Mouse (Mus musculus) kidney, adult 2 months (tissue): ENCODE measurements around the gene Gm20683.

Source experiments
- CTCF ChIP-seq: fragments of 200-500 bp; conservative IDR thresholded peaks from 2 replicates; pipeline ENCODE4 v1.5.1; 2011; ENCODE audit warnings: low read depth, mild to moderate bottlenecking, control low read depth, low read length, moderate library complexity, mixed read lengths; ENCODE audit not compliant: insufficient read depth, insufficient read length
- POLR2A ChIP-seq: fragments of 200-500 bp; IDR thresholded peaks from one replicate; pipeline ENCODE4 v1.6.1; 2011; ENCODE audit warnings: low read depth, low read length, control low read depth

- no peak for TF ChIP-seq CTCF
- no peak for TF ChIP-seq POLR2A
Observed at GRCm38 (mm10) chr17:25828223-25828594, 13.4 kb downstream of the Gm20683 start.
